Mouse (Mus musculus) c-Kit-positive CD71-positive TER-119-positive erythroid progenitor cells, embryonic 14.5 days (primary cell): ENCODE measurements at regions not wholly inside any gene's neighbourhood (a gene's known extent, or its start where the extent isn't known, plus 50 kb on each side); places are given as distances from the start of the nearest gene placed in this dataset.
"Not testable (repeated sequence)": the region's sequence is repeated elsewhere in the genome, so short reads cannot be mapped to it uniquely, and the experiment has no call there.

ENCODE experiments used
- DNase-seq: peaks from one replicate; pipeline ENCODE4 v3.0.0-alpha.2; 2013; ENCODE audit warnings: low spot score

- DNase-seq: no peak
Measured at GRCm38 (mm10) chr6:100425551-100425950, 138.3 kb upstream of the Rybp start.

GRCm38 (mm10) chr6:100424788-100425403 lies 137.6 kb upstream of the Rybp start:
- no peak for DNase-seq

- DNase-seq: no peak
Measured at GRCm38 (mm10) chr6:100424181-100424580, 136.9 kb upstream of the Rybp start.

- no peak for DNase-seq
Measured at GRCm38 (mm10) chr6:100423636-100424035, 136.4 kb upstream of the Rybp start.

GRCm38 (mm10) chr6:100422603-100423002 lies 135.3 kb upstream of the Rybp start:
- no peak for DNase-seq

GRCm38 (mm10) chr6:100421706-100422578 lies 134.7 kb upstream of the Rybp start:
- no peak for DNase-seq

GRCm38 (mm10) chr6:100420602-100421001 lies 133.3 kb upstream of the Rybp start:
- no peak for DNase-seq

- no peak for DNase-seq
Measured at GRCm38 (mm10) chr6:100419782-100420540, 132.7 kb upstream of the Rybp start.

GRCm38 (mm10) chr6:100416046-100416445 lies 128.8 kb upstream of the Rybp start:
- no peak for DNase-seq

- DNase-seq: no peak
Measured at GRCm38 (mm10) chr6:100415514-100415913, 128.2 kb upstream of the Rybp start.

GRCm38 (mm10) chr6:100414836-100415235 lies 127.6 kb upstream of the Rybp start:
- no peak for DNase-seq

- DNase-seq: no peak
Measured at GRCm38 (mm10) chr6:100412486-100412885, 125.2 kb upstream of the Rybp start.

- no peak for DNase-seq
Measured at GRCm38 (mm10) chr6:100411968-100412367, 124.7 kb upstream of the Rybp start.

- no peak for DNase-seq
Measured at GRCm38 (mm10) chr6:100410067-100410631, 122.9 kb upstream of the Rybp start.

GRCm38 (mm10) chr6:100408826-100409225 lies 121.5 kb upstream of the Rybp start:
- DNase-seq: no peak

- no peak for DNase-seq
Measured at GRCm38 (mm10) chr6:100406504-100406903, 119.2 kb upstream of the Rybp start.

GRCm38 (mm10) chr6:100404161-100404560 lies 116.9 kb upstream of the Rybp start:
- no peak for DNase-seq

GRCm38 (mm10) chr6:100402716-100403115 lies 115.4 kb upstream of the Rybp start:
- no peak for DNase-seq

GRCm38 (mm10) chr6:100401728-100402127 lies 114.4 kb upstream of the Rybp start:
- no peak for DNase-seq

GRCm38 (mm10) chr6:100399387-100399786 lies 112.1 kb upstream of the Rybp start:
- DNase-seq: not testable (repeated sequence)

GRCm38 (mm10) chr6:100396311-100397200 lies 109.3 kb upstream of the Rybp start:
- DNase-seq: no peak
